Mouse (Mus musculus): ENCODE data around the gene Ccr10.

Gene Ccr10

DNA sequence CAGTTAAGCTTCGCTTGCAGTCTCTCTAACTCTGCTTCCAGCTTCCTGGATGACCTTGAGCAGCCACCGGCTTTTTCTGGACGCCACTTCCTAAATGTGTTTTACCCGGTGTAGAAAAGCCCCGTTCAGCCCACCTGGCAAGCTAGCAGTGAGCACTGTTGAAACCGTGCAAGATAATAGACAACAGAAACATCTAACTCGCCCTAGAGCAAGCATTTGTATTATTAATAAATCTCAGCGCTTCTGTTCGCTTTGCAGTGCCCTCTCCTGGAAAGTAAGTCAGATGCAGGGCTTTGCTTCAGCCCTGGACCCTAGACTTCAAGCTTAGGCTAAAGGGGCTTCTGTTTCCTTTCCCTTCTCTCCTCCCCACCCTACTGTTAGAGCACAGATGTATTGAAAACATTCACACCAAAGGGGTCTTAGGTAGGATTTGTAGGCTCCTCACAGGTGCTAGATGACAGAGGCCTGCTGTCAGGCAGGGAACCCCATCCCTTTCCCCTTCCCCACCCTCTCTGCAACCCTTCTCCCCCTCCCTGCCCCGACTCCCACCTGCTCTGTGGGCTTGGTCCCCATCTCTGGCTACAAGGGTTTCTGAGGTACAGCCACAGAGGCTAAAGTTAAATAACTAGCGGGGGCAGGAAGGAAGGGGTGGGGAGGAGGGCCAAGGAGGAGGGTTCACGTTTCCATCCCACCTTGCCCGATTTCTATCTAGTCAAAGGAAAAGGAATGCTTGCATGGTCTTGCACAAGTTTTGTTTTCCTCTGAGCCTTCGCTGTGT is at the start of gene Ccr10:
Ccr10 (minus strand) TSS at position 593 of the 778 bp plus-strand sequence.
- no peak for DNase-seq

- DNase-seq, result no peak
Measured at GRCm38 (mm10) chr11:101224337-101224736, 49.1 kb upstream of the Ccr10 start.

DNA sequence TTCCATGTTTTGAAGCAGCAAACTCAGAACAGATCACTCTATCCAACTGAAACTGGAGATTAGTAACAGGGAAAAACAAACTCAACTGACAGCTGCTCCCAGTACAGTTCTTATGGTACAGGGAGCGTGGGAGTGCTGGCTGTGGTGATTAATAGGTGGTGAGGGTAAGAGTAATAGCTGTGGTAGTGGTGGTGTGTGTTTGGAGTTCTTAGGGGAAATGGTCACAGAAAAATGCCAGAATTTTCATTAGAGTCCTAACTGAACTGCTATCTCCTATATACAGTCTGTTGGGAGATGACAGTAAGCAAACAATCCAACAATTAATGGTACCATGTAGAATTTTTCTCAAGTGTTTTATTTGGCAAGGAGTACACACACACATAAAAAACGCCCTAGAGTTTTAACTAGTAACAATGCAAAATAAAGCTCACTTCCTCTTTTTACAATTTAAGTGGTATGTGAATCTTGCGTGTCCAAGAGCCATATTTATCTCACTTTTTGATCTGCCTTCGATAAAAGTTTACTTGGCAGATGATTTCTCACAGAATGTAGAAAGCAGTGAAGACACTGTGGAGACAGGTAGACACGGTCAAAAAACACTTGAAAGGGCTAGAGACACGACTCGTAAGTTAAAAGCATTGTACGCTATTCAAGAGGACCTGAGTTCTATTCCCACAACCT is 46.2 kb upstream of the Ccr10 start:
- peak; percentile 9 to 14 for DNase-seq

DNA sequence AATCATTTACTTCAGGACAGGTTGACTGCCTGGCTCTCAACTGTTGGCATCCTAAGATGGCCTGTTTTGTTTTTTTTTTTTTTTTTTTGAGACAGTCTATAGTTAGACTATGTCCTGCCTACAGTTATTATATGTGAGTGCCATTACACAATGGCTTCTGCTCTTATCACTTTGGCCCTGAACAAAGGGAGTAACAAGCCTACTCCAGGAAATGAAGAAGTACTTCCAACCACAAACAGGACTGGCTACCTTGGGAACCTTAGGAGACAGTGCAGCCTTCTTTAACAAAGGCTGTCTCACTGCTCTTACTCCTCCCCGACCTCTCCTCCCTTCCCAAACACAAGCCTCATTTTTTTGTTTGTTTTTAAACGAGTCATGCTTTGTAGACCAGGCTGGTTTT is 45.6 kb upstream of the Ccr10 start:
- no peak for DNase-seq

DNA sequence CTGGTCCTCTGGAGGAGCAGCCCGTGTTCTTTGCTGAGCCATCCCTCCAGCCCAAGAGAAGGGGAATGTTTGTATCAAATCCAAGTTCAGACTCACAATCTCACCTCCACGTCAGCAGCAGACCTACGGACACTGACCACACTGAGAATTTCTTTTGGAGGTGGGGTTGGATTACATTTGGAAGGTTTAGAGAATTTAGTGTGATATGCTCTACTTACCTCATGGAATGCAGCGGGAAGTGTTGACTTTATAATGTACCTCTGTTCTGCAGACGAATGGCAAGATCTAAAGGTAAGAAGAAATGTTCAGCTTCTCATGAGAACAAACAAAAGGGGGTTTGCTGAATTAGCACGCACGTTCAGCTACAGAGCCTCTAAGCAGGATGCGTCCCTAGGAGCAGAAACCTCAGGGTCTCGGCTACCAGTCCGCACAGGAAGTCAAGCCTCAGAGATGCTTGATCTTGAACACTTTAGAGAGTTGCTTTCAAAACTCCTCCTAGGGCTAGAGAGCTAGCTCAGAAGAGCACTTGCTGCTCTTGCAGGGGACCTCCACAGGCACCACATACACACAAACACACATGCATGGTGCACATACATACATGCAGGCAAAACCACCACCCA is 43.3 kb upstream of the Ccr10 start:
- DNase-seq, result no peak

GRCm38 (mm10) chr11:101216936-101217335 is 41.7 kb upstream of the Ccr10 start:
- DNase-seq, result no peak

GRCm38 (mm10) chr11:101211970-101212369 is 36.7 kb upstream of the Ccr10 start:
- DNase-seq, result peak; percentile 40 to 51

DNA sequence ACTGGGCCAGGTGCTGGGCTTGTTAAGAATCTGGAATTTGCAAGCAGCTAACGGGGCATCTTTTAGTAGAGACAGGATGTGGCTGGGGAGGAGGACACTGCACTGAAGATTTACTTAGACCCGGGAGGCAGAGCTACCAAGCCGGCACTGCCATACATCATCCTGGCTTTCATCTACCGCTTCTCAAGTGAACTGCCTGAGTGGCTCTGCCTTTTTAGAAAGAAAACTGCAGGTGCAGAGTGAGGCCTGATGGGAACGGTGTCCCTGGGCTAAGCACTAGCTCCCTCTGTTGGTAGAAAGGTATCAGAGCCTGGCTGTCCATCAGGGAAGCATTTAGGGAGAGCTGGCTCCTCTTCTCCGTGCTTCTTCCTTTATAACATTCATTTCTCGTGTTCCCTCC is 25.7 kb upstream of the Ccr10 start:
- peak; percentile 50 to 55 for DNase-seq

- no peak for DNase-seq
Measured at GRCm38 (mm10) chr11:101199555-101199954, 24.3 kb upstream of the Ccr10 start.

DNA sequence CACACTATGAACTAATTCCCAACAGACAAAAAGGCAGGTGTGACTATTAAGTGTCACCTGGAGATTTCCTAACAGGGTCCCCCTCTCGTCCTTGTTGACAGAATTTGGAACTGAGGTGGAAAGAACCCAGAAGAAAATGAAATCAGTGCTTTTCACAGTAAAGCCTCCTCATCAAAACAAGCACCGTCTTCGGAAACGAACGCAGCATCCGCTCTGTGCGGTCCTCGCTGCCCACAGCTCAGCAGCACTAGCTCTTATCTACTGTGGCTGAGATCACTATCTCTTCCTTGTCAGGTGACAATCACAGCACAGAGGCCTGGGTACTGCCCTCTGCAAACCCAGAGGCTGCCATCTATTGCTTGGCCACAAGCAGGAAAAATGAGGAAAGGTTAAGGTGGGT is 20.9 kb upstream of the Ccr10 start:
- DNase-seq, result no peak

- no peak for DNase-seq
Measured at GRCm38 (mm10) chr11:101195571-101195970, 20.3 kb upstream of the Ccr10 start.

DNA sequence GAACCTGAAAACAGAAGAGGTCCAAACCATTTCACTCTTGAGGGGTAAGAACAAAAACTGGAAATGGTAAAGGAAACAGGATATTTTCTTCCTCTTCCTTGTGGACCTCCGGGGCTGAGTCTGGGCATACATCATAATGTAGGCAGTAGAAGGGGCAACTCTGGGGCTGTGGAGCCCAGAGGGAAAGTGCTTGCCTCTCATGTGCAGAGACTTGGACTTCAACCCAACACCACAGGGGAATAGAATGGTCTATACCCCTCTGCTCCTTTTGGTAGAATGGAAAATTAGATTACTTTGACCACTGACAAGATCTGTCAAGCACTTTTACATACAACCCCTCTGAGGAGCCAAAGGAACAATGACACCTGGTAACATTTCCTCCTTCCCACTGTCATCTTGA is 19.9 kb upstream of the Ccr10 start:
- DNase-seq, result no peak

DNA sequence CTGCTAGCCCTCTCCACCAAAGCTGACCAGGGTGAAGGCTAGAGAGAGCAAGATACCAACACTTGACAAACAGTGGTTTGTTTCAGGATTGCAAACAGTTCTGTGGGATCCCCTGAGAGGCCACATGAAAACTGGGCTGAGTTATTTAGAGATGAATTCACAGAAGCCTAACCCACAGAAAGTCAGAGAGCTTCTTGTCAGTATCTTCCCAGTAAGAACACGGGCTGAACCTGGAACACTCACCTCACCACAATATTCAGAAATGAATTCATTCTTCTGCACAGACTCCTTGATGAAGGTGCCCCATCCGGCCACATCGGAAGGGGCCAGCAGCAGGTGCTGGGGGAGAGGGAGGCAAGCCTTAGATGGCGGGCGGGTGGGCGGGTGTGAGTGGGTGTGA is 19.4 kb upstream of the Ccr10 start:
- DNase-seq, result no peak

DNA sequence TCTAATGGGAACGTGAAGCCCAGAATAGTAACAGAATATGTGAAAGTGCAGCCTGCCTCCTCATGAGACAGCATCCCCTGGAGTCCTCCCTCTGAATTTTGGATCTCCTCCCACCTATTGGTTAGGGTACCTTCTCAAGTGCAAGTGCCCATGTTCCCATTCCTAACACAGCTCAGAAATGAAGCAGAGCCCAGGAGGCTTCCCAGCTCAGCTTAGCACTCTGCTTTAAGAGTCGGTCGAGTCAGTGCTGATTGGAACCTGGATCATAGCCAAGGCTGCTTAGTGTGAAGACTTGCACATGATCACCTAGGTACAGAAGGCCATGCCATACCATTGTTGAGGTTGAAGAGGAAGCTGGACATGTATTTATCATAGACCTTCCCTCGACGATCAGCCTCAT is 18.9 kb upstream of the Ccr10 start:
- no peak for DNase-seq

GRCm38 (mm10) chr11:101193076-101193475 is 17.8 kb upstream of the Ccr10 start:
- no peak for DNase-seq

GRCm38 (mm10) chr11:101192646-101193045 is 17.4 kb upstream of the Ccr10 start:
- no peak for DNase-seq

DNA sequence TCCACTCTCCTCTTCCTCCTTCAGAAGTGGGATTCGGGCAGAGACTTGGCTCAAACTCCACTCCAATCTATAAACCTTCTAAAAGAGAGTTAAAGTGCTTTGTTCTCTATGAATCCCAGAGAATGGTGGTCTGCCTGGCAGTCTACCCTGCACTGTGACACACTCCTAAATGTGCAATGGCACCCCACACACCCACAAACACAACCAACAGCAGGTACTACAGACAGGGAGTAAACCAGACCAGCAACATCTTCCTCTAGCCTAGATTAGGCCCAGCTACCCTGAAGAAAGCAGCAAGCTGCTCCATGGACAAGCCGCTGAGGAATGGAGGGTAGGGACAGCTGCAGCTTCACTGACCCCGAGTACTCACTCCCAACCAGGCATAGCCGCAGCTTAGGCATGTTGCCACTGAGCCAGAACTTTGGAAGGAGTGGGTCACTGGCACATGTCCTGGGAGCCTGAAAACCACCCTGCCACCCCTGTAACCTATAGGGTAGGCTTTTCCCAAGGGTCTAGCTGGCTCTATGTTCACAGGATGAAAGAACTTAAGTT is 16.8 kb upstream of the Ccr10 start:
- no peak for DNase-seq

- DNase-seq, result no peak
Measured at GRCm38 (mm10) chr11:101190913-101191907, 16.0 kb upstream of the Ccr10 start.

DNA sequence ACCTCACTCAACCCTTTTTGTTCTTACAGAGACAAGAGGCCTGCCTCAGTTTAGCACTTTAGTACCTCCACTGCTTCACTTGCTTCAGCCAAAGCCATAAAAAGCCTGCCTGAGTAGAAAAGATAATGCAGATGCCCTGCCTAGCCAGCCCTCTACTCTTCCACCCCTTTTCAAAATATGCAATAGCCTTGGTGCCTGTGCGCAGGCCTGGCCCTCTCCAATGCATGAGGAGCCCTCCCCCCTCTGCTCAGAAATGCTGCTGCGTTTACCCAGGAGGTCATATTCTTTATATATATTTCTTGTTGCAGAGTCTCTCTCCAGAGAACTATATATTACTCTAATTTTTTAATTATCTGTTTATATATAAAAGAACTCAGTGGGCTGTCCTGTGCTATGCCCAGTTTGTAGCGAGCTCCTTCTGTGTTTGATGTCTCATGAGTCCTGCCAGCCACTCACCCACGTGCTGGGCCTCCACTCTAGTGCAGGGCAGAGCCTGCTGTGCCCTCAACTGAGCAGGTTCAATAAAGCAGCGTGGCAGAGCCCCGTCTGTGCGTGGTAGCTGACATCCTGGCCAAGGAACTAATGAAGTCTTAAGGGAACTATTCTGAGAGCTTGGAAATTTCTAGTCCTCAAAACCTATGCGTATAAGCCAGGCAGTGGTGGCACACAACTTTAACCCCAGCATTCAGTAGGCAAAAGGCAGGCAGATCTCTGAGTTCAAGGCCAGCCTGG is 15.1 kb upstream of the Ccr10 start:
- DNase-seq, result no peak

DNA sequence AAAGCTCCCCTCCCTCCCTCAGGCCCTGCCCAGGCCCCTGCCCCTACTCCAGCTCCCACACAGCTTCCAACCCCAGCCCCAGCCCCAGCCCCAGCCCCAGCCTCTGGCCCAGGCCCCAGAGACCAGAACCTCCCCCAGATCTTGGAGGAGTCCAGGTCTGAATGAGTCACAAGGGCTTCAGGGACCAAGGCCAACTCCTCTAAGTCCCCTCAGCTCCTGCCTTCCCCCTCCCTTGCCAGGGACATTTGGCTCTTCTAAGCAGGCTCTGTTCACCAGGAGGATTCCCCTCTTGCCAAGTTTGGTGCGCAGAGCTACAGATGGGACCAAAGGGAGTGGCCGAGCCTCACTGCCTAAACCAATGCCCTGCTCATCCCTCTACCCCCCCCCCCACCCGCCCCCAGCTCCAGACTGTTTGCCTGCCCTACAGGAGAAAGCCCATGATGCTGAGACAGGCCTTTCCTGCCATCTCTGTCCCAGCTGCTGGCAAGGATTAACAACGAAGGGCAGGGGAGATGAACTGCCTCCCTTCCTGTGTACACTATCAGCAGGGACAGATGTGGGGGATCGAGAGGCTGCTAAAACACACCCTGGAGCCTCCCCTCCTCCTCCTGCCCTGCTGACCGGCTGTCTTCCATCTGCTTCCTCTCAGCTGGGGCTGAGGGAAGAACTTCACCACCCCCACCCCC is 14.4 kb upstream of the Ccr10 start:
- no peak for DNase-seq

GRCm38 (mm10) chr11:101188166-101188805 is 13.0 kb upstream of the Ccr10 start:
- no peak for DNase-seq

Data from B cell, adult 2 months (primary cell).